Mouse (Mus musculus) gastrocnemius, postnatal 4 days (tissue): Measurements from ENCODE around the gene Tmem198. TPM values are rescaled to one million over a fixed set of nuclear protein-coding genes. Genes with fewer than 3 reads are reported as not detected.
A peak's percentile ranks its signal among the peaks of the same experiment; 100 is the strongest.

Source experiments
- DNase-seq, 2 experiments: peaks; one replicate each; pipeline ENCODE4 v3.0.0; 2021 to 2022; ENCODE audit warnings: low spot score in 2 of 2, mixed read lengths in 2 of 2
- total RNA-seq, 2 experiments: library from RNA; stranded (reverse); gene quantifications; 2 replicates each; pipeline ENCODE4 v1.2.3; 2021

The Tmem198 gene
- total RNA-seq, 2 experiments from 2014 or later = 0.78 to 0.93 TPM

GRCm38 (mm10) chr1:75487040-75487404 lies 7.7 kb downstream of the Tmem198 start:
- DNase-seq = no peak

DNA sequence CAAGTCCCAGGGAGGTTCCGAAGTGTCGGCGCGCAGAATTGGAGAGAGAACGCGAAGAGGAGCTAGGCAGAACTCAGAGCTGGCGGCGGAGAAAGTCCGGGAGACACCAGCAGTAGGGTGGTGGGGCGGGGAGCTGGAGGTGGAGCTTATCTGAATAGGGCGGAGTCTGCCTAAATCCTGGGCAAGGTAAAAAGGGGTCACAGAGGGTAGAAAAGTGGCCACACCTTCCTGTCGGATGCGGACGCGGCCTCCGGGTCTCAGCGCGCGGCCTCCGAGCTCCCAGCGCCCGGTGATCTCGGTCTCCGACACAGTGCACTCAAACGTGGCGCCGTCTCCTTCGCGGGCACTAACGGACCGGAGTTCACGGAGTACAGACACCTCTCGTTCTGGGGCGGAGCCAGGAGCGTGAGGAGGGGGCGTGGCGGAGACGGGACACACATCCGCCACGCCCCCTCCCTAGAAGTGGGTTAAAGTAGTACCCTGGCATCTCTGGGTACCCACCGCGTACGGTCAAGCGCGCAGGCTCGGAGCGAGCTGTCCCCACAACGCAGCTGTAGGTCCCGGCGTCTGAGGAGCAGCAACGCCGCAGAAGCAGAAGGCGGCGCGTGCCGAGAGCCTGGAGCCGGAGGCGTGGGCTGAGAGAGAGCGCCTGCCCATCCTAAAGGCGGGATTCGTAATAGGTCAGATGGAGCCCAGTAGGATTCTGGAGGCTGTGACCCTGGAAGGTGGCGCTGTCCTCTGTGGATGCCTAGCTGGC lies 8.3 kb downstream of the Tmem198 start:
- DNase-seq = peak in 1 of 2 experiments; percentile 53

- DNase-seq = no peak
Measured at GRCm38 (mm10) chr1:75490785-75491551, 11.6 kb downstream of the Tmem198 start.

- DNase-seq = no peak
Measured at GRCm38 (mm10) chr1:75492579-75493170, 13.3 kb downstream of the Tmem198 start.

DNA sequence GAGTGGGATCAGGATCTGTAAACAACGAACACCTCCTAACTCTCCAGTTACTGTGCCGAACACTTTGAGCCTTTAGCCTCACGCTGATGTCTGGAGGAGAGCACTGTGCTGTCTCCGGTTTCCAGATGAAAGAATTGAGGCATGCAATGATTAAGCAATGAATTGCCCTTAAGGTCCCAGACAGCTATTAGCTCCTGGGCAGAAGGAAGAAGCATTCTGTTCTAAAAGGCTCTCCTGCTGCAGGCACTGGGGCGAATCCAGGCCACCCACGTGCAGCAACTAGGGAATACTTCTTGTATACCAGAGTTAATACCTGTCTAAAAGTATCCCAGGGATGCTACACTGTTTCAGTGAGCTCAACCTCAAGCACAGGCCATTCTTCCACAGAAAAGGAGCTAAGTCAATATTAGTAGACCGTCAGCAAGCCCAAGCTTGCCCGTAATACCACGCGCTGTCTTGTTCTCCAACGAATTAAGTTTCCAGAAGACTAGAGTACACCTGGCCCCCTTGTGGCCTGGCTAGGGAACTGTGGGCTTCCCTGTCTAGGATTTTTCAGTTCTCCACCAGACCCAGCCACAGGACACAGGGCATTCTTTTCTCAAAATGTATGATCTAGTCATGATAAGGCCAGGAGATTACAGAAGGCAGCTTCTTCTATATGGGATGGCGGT lies 15.7 kb downstream of the Tmem198 start:
- no peak for DNase-seq

DNA sequence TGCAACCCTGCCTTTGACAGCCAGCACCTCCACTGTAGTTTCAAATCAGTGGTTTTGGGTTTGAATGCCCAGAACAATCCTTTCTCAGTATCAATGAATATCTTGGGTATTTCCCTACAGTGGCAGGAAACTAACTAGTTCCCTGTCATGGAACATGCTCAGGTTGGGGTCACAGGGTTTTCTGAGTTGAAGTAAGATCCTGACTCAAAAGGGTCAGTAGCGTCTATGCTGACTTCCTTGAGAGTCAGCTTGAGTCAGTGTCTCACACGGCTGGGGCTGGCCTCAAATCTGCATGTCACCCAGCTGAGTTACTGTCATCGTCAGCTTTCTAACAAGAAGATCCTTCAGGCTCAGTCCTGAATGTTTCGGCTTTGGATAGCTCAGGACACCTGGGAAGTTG lies 19.6 kb downstream of the Tmem198 start:
- no peak for DNase-seq

DNA sequence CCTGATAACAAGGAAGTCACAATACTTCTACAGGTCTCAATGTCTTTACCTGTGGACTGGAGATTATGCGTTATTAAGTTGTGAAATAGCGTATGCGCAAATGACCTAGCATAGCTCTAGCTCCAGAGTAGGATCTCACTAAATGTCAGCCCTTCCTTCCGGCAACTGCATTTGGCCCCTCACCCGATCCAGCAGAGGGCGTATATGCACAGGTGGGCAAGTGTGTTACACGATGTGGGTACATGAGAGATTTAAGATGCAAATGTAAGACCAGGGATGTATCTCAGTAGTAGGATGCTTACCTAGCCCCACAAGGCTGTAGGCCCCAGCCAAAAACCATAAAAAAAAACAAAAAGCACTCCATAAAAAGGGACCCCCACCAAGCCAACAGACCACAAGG lies 20.1 kb downstream of the Tmem198 start:
- no peak for DNase-seq

- no peak for DNase-seq
Measured at GRCm38 (mm10) chr1:75501905-75502304, 22.6 kb downstream of the Tmem198 start.

GRCm38 (mm10) chr1:75502945-75503650 lies 23.8 kb downstream of the Tmem198 start:
- no peak for DNase-seq

DNA sequence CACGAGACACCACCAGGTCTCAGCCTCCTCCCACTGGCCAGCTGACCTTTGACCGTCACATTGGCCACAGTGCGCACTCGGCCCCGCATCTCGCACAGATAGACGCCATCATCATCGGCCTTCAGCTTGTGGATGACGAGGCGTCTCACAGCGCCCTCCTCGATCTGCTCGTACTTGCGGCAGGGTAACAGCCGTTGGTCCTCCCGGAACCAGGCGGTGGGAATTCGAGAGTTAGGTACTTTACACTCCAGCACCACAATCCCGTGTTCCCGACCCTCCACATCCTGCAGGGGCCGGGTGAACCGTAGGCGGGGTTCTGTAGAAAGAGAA lies 24.3 kb downstream of the Tmem198 start:
- no peak for DNase-seq

DNA sequence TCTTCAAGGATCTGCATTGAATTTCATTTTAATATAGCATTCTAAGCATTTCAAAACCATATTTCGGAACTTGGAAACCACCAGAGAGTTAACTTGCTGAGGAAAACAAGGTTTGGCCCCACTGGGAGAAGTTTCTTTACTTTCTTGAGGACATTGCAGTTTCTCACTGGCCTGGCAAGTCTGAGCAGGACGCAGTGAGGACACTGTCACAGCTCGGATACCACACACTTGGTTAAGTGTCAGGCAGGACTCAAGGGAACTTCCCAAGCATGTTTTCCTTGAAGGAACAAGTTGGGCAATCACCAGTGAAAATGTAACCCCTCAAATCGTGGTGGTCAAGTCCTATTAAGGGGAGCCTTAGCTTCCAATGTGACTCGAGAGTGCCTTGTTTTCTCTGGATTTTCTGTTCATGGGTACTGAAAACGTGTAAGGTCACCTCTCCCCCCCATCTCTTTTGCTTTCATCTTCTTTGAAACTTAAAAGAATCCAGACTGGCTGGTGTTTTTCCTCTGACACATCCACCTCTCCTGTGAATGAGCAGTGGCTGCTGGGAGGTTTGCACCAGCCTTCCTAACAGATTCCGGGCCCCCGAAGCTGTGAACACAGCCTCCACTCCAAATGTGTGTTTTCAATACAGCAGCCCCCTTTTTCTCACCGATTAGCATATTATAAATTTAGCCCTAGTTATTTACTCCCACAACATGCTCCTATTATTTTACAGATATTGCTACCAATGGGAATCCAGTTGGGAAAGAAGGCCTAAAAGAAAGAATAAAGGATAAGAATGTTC lies 25.1 kb downstream of the Tmem198 start:
- DNase-seq = no peak

DNA sequence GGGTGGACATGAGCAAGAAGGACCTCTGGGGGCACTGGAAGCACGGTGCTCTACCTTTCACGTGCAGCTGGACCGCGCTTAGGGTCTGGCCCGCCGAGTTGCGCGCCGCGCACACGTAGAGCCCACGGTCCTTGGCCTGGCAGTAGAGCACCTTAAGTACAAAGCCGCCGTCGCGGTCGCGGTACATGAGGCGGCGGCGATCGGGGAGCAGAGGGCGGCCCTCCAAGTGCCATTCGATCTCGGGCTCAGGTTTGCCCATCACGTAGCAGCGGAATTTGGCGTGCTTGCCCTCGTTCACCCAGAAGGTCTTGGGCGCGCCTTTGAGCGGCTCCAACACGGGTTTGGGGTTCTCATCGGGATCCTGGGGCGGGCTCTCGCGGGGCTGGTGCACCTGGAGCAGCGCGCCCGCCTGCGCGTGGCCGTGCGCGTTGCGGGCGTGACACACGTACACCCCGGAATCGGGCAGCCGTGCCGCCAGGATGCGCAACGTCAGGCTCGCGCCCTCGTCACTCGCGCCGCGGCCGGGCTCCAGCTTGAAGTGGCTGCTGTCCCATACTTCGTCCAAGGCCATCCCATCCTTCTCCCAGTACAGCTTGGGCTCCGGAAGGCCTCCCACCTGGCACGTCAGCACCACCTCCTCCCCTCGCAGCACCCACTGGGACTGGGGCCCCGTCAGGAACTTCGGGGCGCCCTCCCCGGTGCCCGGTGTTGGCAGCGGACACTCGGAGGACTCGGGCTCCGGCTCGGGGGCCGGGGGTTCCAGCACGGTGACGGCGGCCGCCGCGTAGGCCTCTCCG lies 26.0 kb downstream of the Tmem198 start:
- peak; percentile 59 to 76 for DNase-seq

DNA sequence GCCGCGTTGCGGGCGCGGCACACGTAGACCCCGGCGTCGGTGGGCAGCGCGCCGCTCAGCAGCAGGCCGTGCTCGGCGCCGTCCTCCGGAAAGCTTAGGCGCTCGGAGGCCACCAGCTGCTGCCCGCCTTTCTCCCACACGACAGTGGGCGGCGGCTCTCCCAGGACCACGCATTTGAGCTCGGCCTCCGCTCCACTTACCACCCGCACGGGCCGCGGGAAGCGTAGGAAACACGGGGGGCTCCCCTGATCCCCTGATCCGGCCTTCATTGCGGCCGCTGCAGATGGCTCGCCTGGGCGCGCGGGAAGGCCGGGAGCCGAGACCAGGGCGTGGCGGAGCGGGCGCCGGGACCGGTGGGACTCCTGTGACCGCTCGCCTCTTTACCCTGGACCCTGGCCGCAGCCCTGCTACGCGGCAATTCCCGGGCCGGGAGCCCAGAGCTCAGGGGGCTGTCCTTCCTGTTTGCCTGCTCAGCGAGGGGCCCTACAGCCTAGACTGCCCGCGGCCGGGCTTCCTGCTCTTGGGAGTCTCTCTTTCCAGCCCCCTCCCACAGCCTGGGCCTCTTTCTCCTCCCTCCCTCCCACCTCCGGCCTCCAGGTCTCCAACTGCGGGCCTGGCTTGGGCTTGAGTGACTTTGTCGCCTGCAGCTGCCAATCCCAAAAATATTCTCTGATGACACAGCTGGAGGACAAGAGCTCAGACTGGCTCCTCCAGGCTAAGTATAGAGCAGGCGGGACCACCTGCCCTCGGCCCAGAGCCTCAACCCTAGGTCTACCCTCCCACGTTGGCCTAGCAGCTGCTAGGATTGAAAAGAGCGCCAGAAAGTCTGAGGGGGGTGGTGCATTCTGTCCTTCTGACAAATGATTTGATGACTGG lies 26.9 kb downstream of the Tmem198 start, which contains the start of gene Obsl1:
Gene Obsl1, minus strand, starts transcription at position 497 of the 876 bp plus-strand sequence.
- peak; percentile 78 to 88 for DNase-seq

DNA sequence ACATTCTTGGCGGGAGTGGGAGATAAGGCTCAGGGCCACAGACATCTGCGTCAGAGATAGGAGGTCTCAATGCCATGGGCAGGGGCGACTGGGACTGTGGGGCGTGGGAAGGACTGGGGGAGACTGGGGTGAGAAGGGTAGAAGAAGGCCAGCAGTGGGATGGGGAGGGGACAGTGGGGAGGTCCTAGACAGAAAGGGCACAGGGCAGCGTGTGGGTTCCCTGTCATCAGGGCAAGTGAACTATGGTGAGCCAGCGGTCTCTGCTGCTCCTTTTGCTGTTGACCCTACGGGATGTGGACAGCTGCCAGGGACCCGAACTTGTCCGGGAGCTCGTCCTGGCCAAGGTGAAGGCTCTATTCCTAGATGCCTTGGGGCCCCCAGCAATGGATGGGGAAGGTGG lies 27.7 kb downstream of the Tmem198 start, which contains the start of gene Inha:
Gene Inha, plus strand, starts transcription at position 72 of the 400 bp plus-strand sequence.
- DNase-seq = no peak

DNA sequence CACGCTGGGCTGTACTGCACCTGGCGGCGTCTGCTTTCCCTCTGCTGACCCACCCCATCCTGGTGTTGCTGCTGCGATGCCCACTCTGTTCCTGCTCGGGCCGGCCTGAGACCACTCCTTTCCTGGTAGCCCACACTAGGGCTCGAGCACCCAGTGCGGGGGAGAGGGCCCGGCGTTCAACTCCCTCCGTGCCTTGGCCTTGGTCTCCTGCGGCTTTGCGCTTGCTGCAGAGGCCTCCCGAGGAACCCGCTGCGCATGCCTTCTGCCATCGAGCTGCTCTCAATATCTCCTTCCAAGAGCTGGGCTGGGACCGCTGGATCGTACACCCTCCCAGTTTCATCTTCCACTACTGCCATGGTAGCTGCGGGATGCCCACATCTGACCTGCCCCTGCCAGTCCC lies 30.3 kb downstream of the Tmem198 start:
- no peak for DNase-seq

- DNase-seq = no peak
Measured at GRCm38 (mm10) chr1:75510154-75510553, 30.8 kb downstream of the Tmem198 start.

DNA sequence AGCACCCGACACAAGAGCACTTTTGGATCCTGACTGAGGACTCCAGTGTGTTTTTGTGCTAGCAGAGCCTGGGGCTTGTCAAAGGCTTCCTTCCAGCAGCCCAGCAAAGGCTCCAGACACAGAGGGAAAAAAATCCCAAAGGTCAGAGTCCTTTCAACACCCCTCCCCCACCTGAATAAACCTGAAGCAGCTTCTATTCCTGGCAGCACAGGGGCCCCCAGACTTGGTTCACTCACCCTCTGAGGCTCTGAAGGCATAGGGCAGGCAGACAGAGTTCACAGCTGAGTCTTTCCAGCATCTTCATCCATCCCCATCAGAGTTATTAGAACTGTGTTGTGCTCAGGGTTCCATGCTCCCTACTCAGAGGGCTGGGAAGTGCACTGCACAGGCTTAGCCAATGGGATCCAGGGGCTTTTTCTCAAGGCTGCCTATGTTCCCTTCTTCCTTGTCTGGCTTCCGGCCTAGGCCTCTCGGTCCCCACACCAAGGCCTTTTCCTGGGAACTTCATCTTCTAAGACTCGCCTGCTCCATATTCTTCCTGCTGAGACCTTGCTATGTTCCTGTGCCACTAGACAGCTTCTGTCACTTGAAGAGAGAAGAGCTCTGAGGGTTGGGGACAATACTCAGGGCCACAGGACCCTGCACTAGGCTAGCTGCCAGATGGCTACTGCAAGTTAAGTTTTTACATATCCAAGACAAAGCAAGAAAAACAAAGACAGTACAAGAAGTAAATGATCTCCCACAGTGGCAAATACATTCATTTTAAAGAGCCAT lies 32.3 kb downstream of the Tmem198 start:
- no peak for DNase-seq

DNA sequence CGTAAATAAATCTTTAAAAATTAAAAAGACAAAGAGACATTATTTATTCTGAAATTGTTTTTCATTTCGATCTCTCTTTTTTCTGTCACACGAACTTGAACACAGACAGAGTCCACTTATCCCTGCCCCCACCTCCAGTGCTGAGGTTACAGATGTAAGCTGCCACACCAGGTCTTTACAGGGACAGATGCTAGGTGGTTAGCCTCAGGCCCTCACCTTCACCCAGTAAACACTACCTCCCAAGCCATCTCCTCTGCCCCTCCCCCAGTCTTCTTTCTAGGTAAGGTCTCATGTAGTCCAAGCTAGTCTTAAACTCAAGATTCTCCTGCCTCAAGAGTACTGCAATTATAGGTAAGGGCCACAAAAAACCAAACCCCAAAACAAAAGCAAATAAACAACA lies 33.2 kb downstream of the Tmem198 start:
- DNase-seq = no peak
